Mouse (Mus musculus): ENCODE results near the gene Mrps10. TPM values are rescaled to one million over a fixed set of nuclear protein-coding genes. Genes with fewer than 3 reads are reported as not detected.
"Not testable (repeated sequence)": the region's sequence is repeated elsewhere in the genome, so short reads cannot be mapped to it uniquely, and the experiment has no call there.

Gene Mrps10
- total RNA-seq (2021), result 10 to 100 TPM; 41.3 to 45.0 TPM
- long read RNA-seq, experiment 1, transcript Mrps10-204 (7 exons, 1,017 nt), result minor isoform, 16 of 56 reads
- long read RNA-seq, experiment 1, transcript Mrps10-203 (7 exons, 1,018 nt), result major isoform, 36 of 56 reads
- long read RNA-seq, experiment 1, partial matches to known transcripts, result 1 of 56 reads
- long read RNA-seq, experiment 1, other reads (novel, unspliced or antisense), result 3 of 56 reads
- long read RNA-seq, experiment 2, transcript Mrps10-204 (7 exons, 1,017 nt), result major isoform, 43 of 67 reads
- long read RNA-seq, experiment 2, transcript Mrps10-203 (7 exons, 1,018 nt), result minor isoform, 22 of 67 reads
- long read RNA-seq, experiment 2, partial matches to known transcripts, result 1 of 67 reads
- long read RNA-seq, experiment 2, other reads (novel, unspliced or antisense), result 1 of 67 reads

GRCm38 (mm10) chr17:47368401-47369086 is at the start of gene Mrps10:
Gene Mrps10 (plus strand): TSS chr17:47368887.
- peak; percentile 81 for DNase-seq

- no peak for DNase-seq
Measured at GRCm38 (mm10) chr17:47318972-47319625, 49.6 kb upstream of the Mrps10 start.

- no peak for DNase-seq
Measured at GRCm38 (mm10) chr17:47319761-47320160, 48.9 kb upstream of the Mrps10 start.

- no peak for DNase-seq
Measured at GRCm38 (mm10) chr17:47322128-47322990, 46.3 kb upstream of the Mrps10 start.

- DNase-seq, result no peak
Measured at GRCm38 (mm10) chr17:47322991-47323295, 45.7 kb upstream of the Mrps10 start.

GRCm38 (mm10) chr17:47327559-47327958 is 41.1 kb upstream of the Mrps10 start:
- DNase-seq, result no peak

GRCm38 (mm10) chr17:47327969-47328368 is 40.7 kb upstream of the Mrps10 start:
- no peak for DNase-seq

- no peak for DNase-seq
Measured at GRCm38 (mm10) chr17:47328552-47329343, 39.9 kb upstream of the Mrps10 start.

- no peak for DNase-seq
Measured at GRCm38 (mm10) chr17:47330616-47331015, 38.1 kb upstream of the Mrps10 start.

- DNase-seq, result peak; percentile 45
Measured at GRCm38 (mm10) chr17:47332001-47332611, 36.6 kb upstream of the Mrps10 start.

- DNase-seq, result not testable (repeated sequence)
Measured at GRCm38 (mm10) chr17:47332664-47333063, 36.0 kb upstream of the Mrps10 start.

- no peak for DNase-seq
Measured at GRCm38 (mm10) chr17:47333409-47333808, 35.3 kb upstream of the Mrps10 start.

- DNase-seq, result no peak
Measured at GRCm38 (mm10) chr17:47343121-47343520, 25.6 kb upstream of the Mrps10 start.

- DNase-seq, result no peak
Measured at GRCm38 (mm10) chr17:47349721-47350319, 18.9 kb upstream of the Mrps10 start.

- peak; percentile 60 for DNase-seq
Measured at GRCm38 (mm10) chr17:47359964-47360363, 8.7 kb upstream of the Mrps10 start.

- DNase-seq, result no peak
Measured at GRCm38 (mm10) chr17:47361343-47361742, 7.3 kb upstream of the Mrps10 start.

GRCm38 (mm10) chr17:47369087-47369443 is 378 bp downstream of the Mrps10 start:
- DNase-seq, result peak; percentile 23

GRCm38 (mm10) chr17:47371451-47371850 is 2.8 kb downstream of the Mrps10 start:
- peak; percentile 60 for DNase-seq

GRCm38 (mm10) chr17:47373991-47374390 is 5.3 kb downstream of the Mrps10 start:
- no peak for DNase-seq

GRCm38 (mm10) chr17:47376779-47377280 is 8.1 kb downstream of the Mrps10 start:
- no peak for DNase-seq

All from gastrocnemius, postnatal 10 days (tissue).